Mouse (Mus musculus) forebrain, embryonic 10.5 days (tissue): ENCODE data around the gene Crybb2. TPM values are rescaled to one million over a fixed set of nuclear protein-coding genes. Genes with fewer than 3 reads are reported as not detected.

Experiments used
- DNase-seq: peaks from one replicate; pipeline ENCODE4 v3.0.0-alpha.2; 2017; ENCODE audit warnings: low spot score; ENCODE audit errors: extremely low spot score
- H3K27ac ChIP-seq: fragments of 300-500 bp; sonication (generic); 2 replicates; pipeline ENCODE4 v1.5.1; 2016; ENCODE audit warnings: mild to moderate bottlenecking
- H3K27me3 ChIP-seq: fragments of 300-500 bp; sonication (generic); 2 replicates; pipeline ENCODE4 v1.6.1; 2016; ENCODE audit warnings: mild to moderate bottlenecking; ENCODE audit not compliant: poor library complexity, severe bottlenecking
- H3K36me3 ChIP-seq: fragments of 300-500 bp; sonication (generic); replicated peaks from 2 replicates; pipeline ENCODE4 v1.6.1; 2016; ENCODE audit warnings: mild to moderate bottlenecking, moderate library complexity
- H3K4me1 ChIP-seq: fragments of 300-500 bp; sonication (generic); 2 replicates; pipeline ENCODE4 v1.6.1; 2016
- H3K4me3 ChIP-seq: fragments of 300-500 bp; sonication (generic); 2 replicates; pipeline ENCODE4 v1.5.1; 2016; ENCODE audit warnings: mild to moderate bottlenecking, moderate library complexity
- H3K9me3 ChIP-seq: fragments of 300-500 bp; sonication (generic); 2 replicates; pipeline ENCODE4 v1.6.1; 2016; ENCODE audit warnings: mild to moderate bottlenecking, moderate library complexity
- WGBS: fragments of 180-500 bp; shearing (Covaris S2); methylation state at CpG from one replicate; pipeline ENCODE4 v1.1.7; 2016; 5-methylcytosine and 5-hydroxymethylcytosine counted together
- polyA plus RNA-seq: library from polyadenylated mRNA; unstranded; fragments of >200 nt; fragmentation: Nextera tagmentation; extraction: Ambion mirVana; gene quantifications from 2 replicates; pipeline ENCODE4 v1.2.1, GENCODE M21; 2016

Crybb2 gene
- polyA plus RNA-seq, 1 experiment from 2014 or later, result not detected

- no peak for DNase-seq
- H3K9me3 ChIP-seq, result no peaks in the 10 kb centered on the region
- H3K27me3 ChIP-seq, result no peaks in the 10 kb centered on the region
- WGBS, result 67% methylated on average over 4 of the region's 4 CpGs
- no peaks in the 10 kb centered on the region; the same call in 1 of the 2 replicates for H3K4me1 ChIP-seq
- H3K27ac ChIP-seq, result no peak overlapping the region
- H3K4me3 ChIP-seq, result no peak overlapping the region
- H3K36me3 ChIP-seq, result peaks cover 24% of the 10 kb centered on the region
Measured at GRCm38 (mm10) chr5:113086990-113087389, 17.1 kb upstream of the Crybb2 start.

GRCm38 (mm10) chr5:113086439-113086838 is 16.5 kb upstream of the Crybb2 start:
- H3K4me1 ChIP-seq, result no peaks in the 10 kb centered on the region; the same call in 1 of the 2 replicates
- H3K4me3 ChIP-seq, result no peak overlapping the region
- no peaks in the 10 kb centered on the region for H3K27me3 ChIP-seq
- peaks cover 21% of the 10 kb centered on the region for H3K36me3 ChIP-seq
- no peak overlapping the region for H3K27ac ChIP-seq
- WGBS, result 92% methylated on average over 12 of the region's 12 CpGs
- no peaks in the 10 kb centered on the region for H3K9me3 ChIP-seq
- DNase-seq, result no peak

- Histone ChIP-seq H3K4me3 (no peak overlapping the region), H3K27me3 (no peaks in the 10 kb centered on the region), H3K36me3 (peaks cover 17% of the 10 kb centered on the region), H3K27ac (no peak overlapping the region), H3K4me1 (no peaks in the 10 kb centered on the region; the same call in 1 of the 2 replicates), H3K9me3 (no peaks in the 10 kb centered on the region)
- no peak for DNase-seq
- WGBS, result 74% methylated on average over 2 of the region's 2 CpGs
Measured at GRCm38 (mm10) chr5:113085931-113086330, 16.0 kb upstream of the Crybb2 start.

- Histone ChIP-seq H3K27me3 (no peaks in the 10 kb centered on the region), H3K36me3 (peaks cover under 1% of the 10 kb centered on the region), H3K27ac (no peak overlapping the region), H3K4me3 (no peak overlapping the region), H3K9me3 (no peaks in the 10 kb centered on the region), H3K4me1 (peaks cover 7% of the 10 kb centered on the region)
- no peak for DNase-seq
- 86% methylated on average over 2 of the region's 2 CpGs for WGBS
Measured at GRCm38 (mm10) chr5:113084309-113084708, 14.4 kb upstream of the Crybb2 start.

- no peaks in the 10 kb centered on the region for H3K9me3 ChIP-seq
- no peak for DNase-seq
- 81% methylated on average over 19 of the region's 19 CpGs for WGBS
- no peaks in the 10 kb centered on the region for H3K36me3 ChIP-seq
- H3K4me1 ChIP-seq, result peaks cover 7% of the 10 kb centered on the region
- H3K27ac ChIP-seq, result no peak overlapping the region
- H3K27me3 ChIP-seq, result no peaks in the 10 kb centered on the region; the same call in 1 of the 2 replicates
- no peak overlapping the region for H3K4me3 ChIP-seq
Measured at GRCm38 (mm10) chr5:113082356-113083168, 12.6 kb upstream of the Crybb2 start.

- H3K9me3 ChIP-seq, result no peaks in the 10 kb centered on the region
- H3K36me3 ChIP-seq, result no peaks in the 10 kb centered on the region
- no peak within 1 kb of the TSS for H3K27ac ChIP-seq
- 93% methylated on average over 8 of the region's 8 CpGs for whole genome bisulfite sequencing
- no peak within 1 kb of the TSS for H3K4me3 ChIP-seq
- H3K27me3 ChIP-seq, result peaks cover 4% of the 10 kb centered on the region
- peaks cover 7% of the 10 kb centered on the region for H3K4me1 ChIP-seq
- DNase-seq, result no peak
Measured at GRCm38 (mm10) chr5:113081439-113081838, 11.5 kb upstream of the Crybb2 start, which contains the start of gene Crybb3. Crybb3 (minus strand) TSS chr5:113081584.

DNA sequence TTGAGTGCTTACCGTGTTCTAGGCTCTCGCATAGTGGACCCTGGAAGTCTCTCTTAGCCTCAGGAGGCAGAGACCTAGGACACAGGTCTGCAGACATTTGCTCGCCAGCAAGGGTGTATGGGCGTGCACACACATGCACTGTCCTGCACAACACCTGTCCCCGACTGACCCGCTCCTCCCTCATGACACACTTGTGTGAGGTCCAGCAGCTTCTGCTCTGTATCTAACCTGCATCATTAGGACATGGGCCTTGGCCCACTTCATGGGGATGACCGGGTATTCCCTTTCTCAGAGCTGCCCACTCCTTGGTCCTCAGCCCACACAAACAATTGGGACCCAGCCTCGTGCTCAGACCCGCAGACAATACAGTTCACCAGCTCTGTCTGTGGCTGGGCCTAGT is 11.1 kb upstream of the Crybb2 start:
- Histone ChIP-seq H3K9me3 (no peaks in the 10 kb centered on the region), H3K4me3 (no peak overlapping the region), H3K27ac (no peak overlapping the region), H3K4me1 (peaks cover 7% of the 10 kb centered on the region), H3K36me3 (no peaks in the 10 kb centered on the region), H3K27me3 (peaks cover 4% of the 10 kb centered on the region)
- WGBS, result 91% methylated on average over 9 of the region's 9 CpGs
- DNase-seq, result no peak

- H3K9me3 ChIP-seq, result no peaks in the 10 kb centered on the region
- peaks cover 7% of the 10 kb centered on the region for H3K4me1 ChIP-seq
- peaks cover 4% of the 10 kb centered on the region for H3K27me3 ChIP-seq
- H3K36me3 ChIP-seq, result no peaks in the 10 kb centered on the region
- WGBS, result 22% methylated on average over 21 of the region's 21 CpGs
- DNase-seq, result peak; percentile 47
- peak overlapping the region; percentile 51 for H3K27ac ChIP-seq
- peak overlapping the region; percentile 38 for H3K4me3 ChIP-seq
Measured at GRCm38 (mm10) chr5:113079783-113080182, 9.9 kb upstream of the Crybb2 start.

DNA sequence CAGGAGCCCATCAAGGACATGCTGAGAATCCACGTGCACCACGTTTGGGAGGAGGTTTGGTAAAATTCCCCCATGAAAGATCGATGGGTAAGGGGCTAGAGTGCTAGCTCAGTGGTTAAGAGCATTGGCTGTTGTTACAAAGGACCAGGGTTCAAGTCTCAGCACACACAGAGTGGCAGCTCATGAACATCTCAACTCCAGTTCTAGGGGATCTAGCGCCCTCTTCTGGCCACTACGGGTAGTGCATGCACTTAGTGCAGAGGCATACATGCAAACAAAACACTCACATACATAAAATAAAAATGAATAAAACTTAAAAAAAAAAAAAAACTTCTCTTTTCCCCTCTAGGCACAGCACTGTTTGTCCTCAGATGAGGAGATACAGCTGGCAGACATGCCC is 8.8 kb upstream of the Crybb2 start:
- DNase-seq, result no peak
- 67% methylated on average over 5 of the region's 5 CpGs for WGBS
- Histone ChIP-seq H3K9me3 (no peaks in the 10 kb centered on the region), H3K27me3 (peaks cover 4% of the 10 kb centered on the region), H3K4me1 (peaks cover 10% of the 10 kb centered on the region), H3K36me3 (no peaks in the 10 kb centered on the region), H3K4me3 (no peak overlapping the region), H3K27ac (no peak overlapping the region)

- peak; percentile 81 for DNase-seq
- Histone ChIP-seq H3K4me1 (peaks cover 11% of the 10 kb centered on the region), H3K36me3 (no peaks in the 10 kb centered on the region), H3K27me3 (peaks cover 4% of the 10 kb centered on the region; the same call in 1 of the 2 replicates), H3K27ac (no peak overlapping the region), H3K9me3 (peaks cover 4% of the 10 kb centered on the region; the same call in 1 of the 2 replicates), H3K4me3 (no peak overlapping the region)
- 6% methylated on average over 16 of the region's 16 CpGs for WGBS
Measured at GRCm38 (mm10) chr5:113054308-113054707, 15.6 kb downstream of the Crybb2 start.

- H3K4me1 ChIP-seq, result peaks cover 11% of the 10 kb centered on the region
- no peak for DNase-seq
- H3K27me3 ChIP-seq, result peaks cover 4% of the 10 kb centered on the region; the same call in 1 of the 2 replicates
- 0 out of 2 replicates have a peak overlapping the region, but pooled peaks have one; percentile 35 for H3K27ac ChIP-seq
- WGBS, result 78% methylated on average over 7 of the region's 7 CpGs
- peaks cover 4% of the 10 kb centered on the region; the same call in 1 of the 2 replicates for H3K9me3 ChIP-seq
- no peak overlapping the region for H3K4me3 ChIP-seq
- H3K36me3 ChIP-seq, result no peaks in the 10 kb centered on the region
Measured at GRCm38 (mm10) chr5:113050581-113051185, 19.2 kb downstream of the Crybb2 start.

- H3K9me3 ChIP-seq, result peaks cover 4% of the 10 kb centered on the region; the same call in 1 of the 2 replicates
- H3K27me3 ChIP-seq, result peaks cover 4% of the 10 kb centered on the region; the same call in 1 of the 2 replicates
- 0 out of 2 replicates have a peak overlapping the region, but pooled peaks have one; percentile 22 for H3K27ac ChIP-seq
- no peaks in the 10 kb centered on the region for H3K36me3 ChIP-seq
- no peak overlapping the region for H3K4me3 ChIP-seq
- DNase-seq, result no peak
- H3K4me1 ChIP-seq, result peaks cover 11% of the 10 kb centered on the region
Measured at GRCm38 (mm10) chr5:113049876-113050275, 20.0 kb downstream of the Crybb2 start.
